Mouse (Mus musculus): ENCODE measurements around the gene Plekhn1. TPM values are rescaled to one million over a fixed set of nuclear protein-coding genes. Genes with fewer than 3 reads are reported as not detected.

Gene Plekhn1
- 3.8 and 4.1 TPM in 2 replicates for polyA plus RNA-seq (2015; fragmentation: Nextera tagmentation; extraction: Ambion mirVana)

- Histone ChIP-seq H3K9ac (ENCODE audit: low read depth, low read length) (peak within 1 kb of the TSS; percentile 79), H3K27ac (ENCODE audit: low read length) (peak within 1 kb of the TSS; percentile 98), H3K4me2 (ENCODE audit: low read depth, low read length) (peak within 1 kb of the TSS; percentile 100), H3K4me3 (ENCODE audit: low read depth, low read length) (peak within 1 kb of the TSS; percentile 94), H3K27me3 (ENCODE audit: control insufficient read depth, insufficient read depth, low read depth, low read length) (no peaks in the 10 kb centered on the region), H3K36me3 (ENCODE audit: control insufficient read depth, insufficient read depth) (peaks cover 30% of the 10 kb centered on the region), H3K9me3 (replicated peaks; ENCODE audit: control insufficient read depth, low read length) (no peaks in the 10 kb centered on the region), H3K4me1 (ENCODE audit: control insufficient read depth, low read depth, low read length) (peaks cover 25% of the 10 kb centered on the region)
- peak; percentile 26 for ATAC-seq (ENCODE audit: low read depth)
- 0% methylated on average over 43 of the region's 48 CpGs for WGBS (ENCODE audit: insufficient replicate concordance)
Measured at GRCm38 (mm10) chr4:156234701-156235213, at the start of gene Plekhn1. Gene Plekhn1, minus strand, starts transcription at chr4:156234857.

GRCm38 (mm10) chr4:156255078-156255839 is 20.6 kb upstream of the Plekhn1 start, which contains the start of gene Samd11:
Gene Samd11, minus strand, starts transcription at chr4:156255657.
- ATAC-seq (ENCODE audit: low read depth) = peak; percentile 13
- H3K9me3 ChIP-seq (replicated peaks; ENCODE audit: control insufficient read depth, low read length) = no peaks in the 10 kb centered on the region
- H3K9ac ChIP-seq (ENCODE audit: low read depth, low read length) = peak within 1 kb of the TSS; percentile 81
- peak within 1 kb of the TSS; percentile 81 for H3K4me2 ChIP-seq (ENCODE audit: low read depth, low read length)
- H3K36me3 ChIP-seq (ENCODE audit: control insufficient read depth, insufficient read depth) = peaks cover 17% of the 10 kb centered on the region
- H3K4me3 ChIP-seq (ENCODE audit: low read depth, low read length) = peak within 1 kb of the TSS; percentile 61
- H3K4me1 ChIP-seq (ENCODE audit: control insufficient read depth, low read depth, low read length) = peaks cover 44% of the 10 kb centered on the region
- H3K27me3 ChIP-seq (ENCODE audit: control insufficient read depth, insufficient read depth, low read depth, low read length) = peaks cover 18% of the 10 kb centered on the region
- H3K27ac ChIP-seq (ENCODE audit: low read length) = peak within 1 kb of the TSS; percentile 97
- WGBS (ENCODE audit: insufficient replicate concordance) = 3% methylated on average over 26 of the region's 26 CpGs

GRCm38 (mm10) chr4:156254361-156255077 is 19.9 kb upstream of the Plekhn1 start:
- Histone ChIP-seq H3K9ac (ENCODE audit: low read depth, low read length) (peak overlapping the region; percentile 81), H3K27ac (ENCODE audit: low read length) (peak overlapping the region; percentile 97)
- peak; percentile 58 for ATAC-seq (ENCODE audit: low read depth)

GRCm38 (mm10) chr4:156253043-156253442 is 18.4 kb upstream of the Plekhn1 start:
- 18% methylated on average over 7 of the region's 7 CpGs for WGBS (ENCODE audit: insufficient replicate concordance)
- ATAC-seq (ENCODE audit: low read depth) = peak; percentile 91
- peaks cover 39% of the 10 kb centered on the region for H3K36me3 ChIP-seq (ENCODE audit: control insufficient read depth, insufficient read depth)
- peak overlapping the region; percentile 68 for H3K9ac ChIP-seq (ENCODE audit: low read depth, low read length)
- peak overlapping the region; percentile 43 for H3K4me3 ChIP-seq (ENCODE audit: low read depth, low read length)
- peak overlapping the region; percentile 92 for H3K27ac ChIP-seq (ENCODE audit: low read length)
- H3K4me2 ChIP-seq (ENCODE audit: low read depth, low read length) = peak overlapping the region; percentile 56
- peaks cover 18% of the 10 kb centered on the region for H3K27me3 ChIP-seq (ENCODE audit: control insufficient read depth, insufficient read depth, low read depth, low read length)
- peaks cover 57% of the 10 kb centered on the region for H3K4me1 ChIP-seq (ENCODE audit: control insufficient read depth, low read depth, low read length)
- no peaks in the 10 kb centered on the region for H3K9me3 ChIP-seq (replicated peaks; ENCODE audit: control insufficient read depth, low read length)

More at GRCm38 (mm10) chr4:156254361-156255077, 19.9 kb upstream of the Plekhn1 start:
- Histone ChIP-seq H3K9me3 (replicated peaks; ENCODE audit: control insufficient read depth, low read length) (no peaks in the 10 kb centered on the region), H3K4me2 (ENCODE audit: low read depth, low read length) (peak overlapping the region; percentile 81), H3K4me1 (ENCODE audit: control insufficient read depth, low read depth, low read length) (peaks cover 51% of the 10 kb centered on the region), H3K4me3 (ENCODE audit: low read depth, low read length) (peak overlapping the region; percentile 61), H3K36me3 (ENCODE audit: control insufficient read depth, insufficient read depth) (peaks cover 24% of the 10 kb centered on the region), H3K27me3 (ENCODE audit: control insufficient read depth, insufficient read depth, low read depth, low read length) (peaks cover 18% of the 10 kb centered on the region)
- WGBS (ENCODE audit: insufficient replicate concordance) = 2% methylated on average over 30 of the region's 30 CpGs

DNA sequence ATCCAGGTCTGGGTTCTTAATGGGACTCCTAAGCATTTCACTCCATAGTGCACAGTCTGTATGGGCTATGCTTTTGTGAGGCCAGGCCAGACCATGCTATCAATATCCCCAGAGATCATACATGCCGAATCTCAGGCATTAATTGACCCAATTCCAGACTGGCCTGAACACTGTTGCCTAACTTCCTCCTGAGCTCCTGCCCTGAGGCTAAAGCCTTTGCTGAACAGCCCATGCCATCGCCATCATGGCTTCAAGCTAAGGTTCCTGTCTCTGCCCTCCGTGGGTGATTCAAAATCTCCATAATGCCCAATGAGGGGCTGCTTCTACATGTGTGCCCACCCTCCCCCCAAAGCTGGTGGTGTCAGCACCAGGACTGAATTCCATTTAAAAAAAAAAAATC is 18.0 kb upstream of the Plekhn1 start:
- Histone ChIP-seq H3K36me3 (ENCODE audit: control insufficient read depth, insufficient read depth) (peaks cover 43% of the 10 kb centered on the region), H3K27ac (ENCODE audit: low read length) (peak overlapping the region; percentile 92)
- peak; percentile 5 for ATAC-seq (ENCODE audit: low read depth)

GRCm38 (mm10) chr4:156252140-156252539 is 17.5 kb upstream of the Plekhn1 start:
- Histone ChIP-seq H3K4me2 (ENCODE audit: low read depth, low read length) (peak overlapping the region; percentile 56), H3K4me1 (ENCODE audit: control insufficient read depth, low read depth, low read length) (peaks cover 57% of the 10 kb centered on the region), H3K9me3 (replicated peaks; ENCODE audit: control insufficient read depth, low read length) (no peaks in the 10 kb centered on the region), H3K27me3 (ENCODE audit: control insufficient read depth, insufficient read depth, low read depth, low read length) (peaks cover 18% of the 10 kb centered on the region), H3K36me3 (ENCODE audit: control insufficient read depth, insufficient read depth) (peaks cover 48% of the 10 kb centered on the region), H3K4me3 (ENCODE audit: low read depth, low read length) (peak overlapping the region; percentile 43), H3K9ac (ENCODE audit: low read depth, low read length) (peak overlapping the region; percentile 68), H3K27ac (ENCODE audit: low read length) (peak overlapping the region; percentile 92)
- 11% methylated on average over 7 of the region's 7 CpGs for WGBS (ENCODE audit: insufficient replicate concordance)
- ATAC-seq (ENCODE audit: low read depth) = peak; percentile 45

More for the DNA sequence above, 18.0 kb upstream of the Plekhn1 start:
- Histone ChIP-seq H3K9ac (ENCODE audit: low read depth, low read length) (peak overlapping the region; percentile 68), H3K4me3 (ENCODE audit: low read depth, low read length) (peak overlapping the region; percentile 43), H3K27me3 (ENCODE audit: control insufficient read depth, insufficient read depth, low read depth, low read length) (peaks cover 18% of the 10 kb centered on the region), H3K4me2 (ENCODE audit: low read depth, low read length) (peak overlapping the region; percentile 56), H3K4me1 (ENCODE audit: control insufficient read depth, low read depth, low read length) (peaks cover 57% of the 10 kb centered on the region), H3K9me3 (replicated peaks; ENCODE audit: control insufficient read depth, low read length) (no peaks in the 10 kb centered on the region)
- 16% methylated on average over 3 of the region's 3 CpGs for WGBS (ENCODE audit: insufficient replicate concordance)

DNA sequence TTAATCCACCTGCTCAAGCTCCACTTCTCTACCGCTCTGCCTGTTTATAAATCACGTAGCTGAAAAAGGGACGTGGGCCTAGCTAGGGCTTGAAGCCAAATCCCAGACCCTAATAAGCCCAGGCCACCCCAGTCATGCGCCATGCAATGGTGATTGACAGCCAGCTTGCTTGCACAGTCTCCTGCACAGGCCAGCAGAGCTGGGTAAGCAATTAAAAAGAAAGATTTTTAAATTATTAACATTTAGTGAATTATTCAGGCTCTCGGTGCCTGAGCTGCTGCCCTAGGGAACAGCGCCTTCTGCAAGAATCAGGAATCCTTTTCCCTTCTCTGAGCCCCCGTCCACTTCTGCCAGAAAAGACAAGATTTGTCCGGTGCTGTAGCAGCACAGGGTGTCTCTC is 16.4 kb upstream of the Plekhn1 start:
- Histone ChIP-seq H3K9ac (ENCODE audit: low read depth, low read length) (peak overlapping the region; percentile 68), H3K36me3 (ENCODE audit: control insufficient read depth, insufficient read depth) (peaks cover 58% of the 10 kb centered on the region), H3K27me3 (ENCODE audit: control insufficient read depth, insufficient read depth, low read depth, low read length) (peaks cover 18% of the 10 kb centered on the region), H3K27ac (ENCODE audit: low read length) (peak overlapping the region; percentile 92), H3K4me2 (ENCODE audit: low read depth, low read length) (peak overlapping the region; percentile 56), H3K9me3 (replicated peaks; ENCODE audit: control insufficient read depth, low read length) (no peaks in the 10 kb centered on the region), H3K4me3 (ENCODE audit: low read depth, low read length) (peak overlapping the region; percentile 43), H3K4me1 (ENCODE audit: control insufficient read depth, low read depth, low read length) (peaks cover 57% of the 10 kb centered on the region)
- no peak for ATAC-seq (ENCODE audit: low read depth)
- WGBS (ENCODE audit: insufficient replicate concordance) = 70% methylated on average over 8 of the region's 8 CpGs

DNA sequence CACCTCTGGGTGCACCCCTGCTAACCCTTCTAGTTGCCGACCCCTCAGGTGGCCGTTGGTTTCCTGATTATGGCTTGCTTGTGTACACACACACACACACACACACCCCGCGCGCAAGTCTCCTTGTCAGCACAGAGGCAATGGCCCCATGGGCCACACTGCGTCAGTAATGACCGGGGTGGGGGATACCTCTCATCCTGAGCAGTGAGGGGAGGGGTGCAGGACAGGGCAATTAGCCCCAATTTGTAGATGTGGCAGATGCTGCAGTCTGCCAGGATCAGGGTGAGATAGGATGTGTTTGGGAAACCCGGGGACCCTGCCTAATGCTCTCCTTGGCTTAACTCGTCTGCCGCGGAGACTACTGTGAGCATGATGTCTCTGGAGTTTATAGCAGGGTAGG is 14.9 kb upstream of the Plekhn1 start:
- Histone ChIP-seq H3K9ac (ENCODE audit: low read depth, low read length) (no peak overlapping the region), H3K4me3 (ENCODE audit: low read depth, low read length) (no peak overlapping the region), H3K27ac (ENCODE audit: low read length) (peak overlapping the region; percentile 12; the same call in 1 of the 2 replicates), H3K27me3 (ENCODE audit: control insufficient read depth, insufficient read depth, low read depth, low read length) (peaks cover 6% of the 10 kb centered on the region), H3K4me1 (ENCODE audit: control insufficient read depth, low read depth, low read length) (peaks cover 46% of the 10 kb centered on the region), H3K9me3 (replicated peaks; ENCODE audit: control insufficient read depth, low read length) (no peaks in the 10 kb centered on the region), H3K36me3 (ENCODE audit: control insufficient read depth, insufficient read depth) (peaks cover 70% of the 10 kb centered on the region), H3K4me2 (ENCODE audit: low read depth, low read length) (no peak overlapping the region)
- 61% methylated on average over 11 of the region's 11 CpGs for WGBS (ENCODE audit: insufficient replicate concordance)
- no peak for ATAC-seq (ENCODE audit: low read depth)

Data from liver, embryonic 16.5 days (tissue).